Mouse (Mus musculus) adipocyte (in vitro differentiated cells): ENCODE results near the gene Arhgap33.

Experiments used
- DNase-seq: peaks from one replicate; pipeline ENCODE4 v3.0.0-alpha.2; 2016; ENCODE audit warnings: low spot score

The Arhgap33 gene

GRCm38 (mm10) chr7:30534633-30535577 lies at the start of gene Arhgap33:
TSS of gene Arhgap33 (minus strand) at chr7:30535060.
- peak; percentile 91 for DNase-seq

DNA sequence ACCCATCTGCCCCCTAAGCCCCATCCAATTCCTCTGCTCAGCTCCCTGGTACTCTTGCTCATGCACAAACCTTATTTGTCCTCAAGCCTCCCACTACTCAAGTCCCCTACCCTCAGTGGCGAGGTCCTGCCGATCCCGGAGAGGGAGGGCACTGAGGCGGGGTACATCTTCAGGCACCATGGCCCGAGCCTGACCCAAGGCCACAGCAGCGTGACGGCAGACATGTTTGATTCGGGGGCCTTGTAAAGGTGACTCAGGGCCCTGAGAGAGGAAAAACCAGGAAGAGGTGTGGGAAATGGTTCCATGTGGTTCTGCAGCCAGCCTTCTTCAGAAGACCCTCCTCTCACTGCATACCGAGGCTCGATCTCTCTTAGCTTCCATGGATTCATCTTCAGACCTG lies 49.5 kb upstream of the Arhgap33 start:
- no peak for DNase-seq

GRCm38 (mm10) chr7:30581547-30581946 lies 46.7 kb upstream of the Arhgap33 start:
- no peak for DNase-seq

GRCm38 (mm10) chr7:30579950-30580349 lies 45.1 kb upstream of the Arhgap33 start:
- no peak for DNase-seq

DNA sequence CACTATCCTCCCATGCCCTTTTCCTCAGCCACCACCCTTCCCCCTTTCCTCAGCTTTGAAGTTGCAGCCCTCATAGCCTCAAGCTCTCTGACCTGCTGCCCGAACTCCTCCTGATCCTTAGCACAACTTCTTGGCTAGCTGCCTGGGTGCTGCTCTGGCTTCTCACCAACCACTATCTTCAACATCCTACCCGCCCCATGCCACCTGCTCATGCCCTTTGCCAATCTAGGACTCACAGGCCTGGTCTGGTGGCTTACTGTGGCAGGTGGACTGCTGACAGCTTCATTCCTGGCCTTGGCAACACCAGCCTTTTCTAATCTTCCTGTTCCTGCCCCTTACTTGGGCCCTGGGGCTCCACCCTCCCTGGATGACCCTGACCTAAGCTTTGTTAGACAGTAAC lies 38.1 kb upstream of the Arhgap33 start:
- DNase-seq, result peak; percentile 67

GRCm38 (mm10) chr7:30572389-30572788 lies 37.5 kb upstream of the Arhgap33 start:
- DNase-seq, result no peak

DNA sequence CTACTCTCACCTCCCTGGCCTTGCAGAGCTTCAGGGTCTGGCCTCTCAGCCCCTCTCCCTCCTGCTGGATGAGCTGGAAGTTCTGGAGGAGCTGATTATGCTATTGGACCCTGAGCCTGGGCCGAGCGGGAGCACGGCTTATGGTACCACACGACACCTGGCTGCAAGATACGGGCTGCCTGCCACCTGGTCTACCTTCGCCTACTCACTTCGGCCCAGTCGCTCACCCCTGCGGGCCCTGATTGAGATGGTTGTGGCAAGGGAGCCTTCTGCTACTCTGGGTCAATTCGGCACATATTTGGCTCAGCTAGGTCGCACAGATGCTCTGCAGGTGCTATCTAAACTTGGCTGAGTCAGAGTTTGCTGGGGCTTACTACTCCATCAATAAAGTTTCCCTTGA lies 32.7 kb upstream of the Arhgap33 start:
- no peak for DNase-seq

GRCm38 (mm10) chr7:30566033-30566432 lies 31.2 kb upstream of the Arhgap33 start:
- DNase-seq, result no peak

DNA sequence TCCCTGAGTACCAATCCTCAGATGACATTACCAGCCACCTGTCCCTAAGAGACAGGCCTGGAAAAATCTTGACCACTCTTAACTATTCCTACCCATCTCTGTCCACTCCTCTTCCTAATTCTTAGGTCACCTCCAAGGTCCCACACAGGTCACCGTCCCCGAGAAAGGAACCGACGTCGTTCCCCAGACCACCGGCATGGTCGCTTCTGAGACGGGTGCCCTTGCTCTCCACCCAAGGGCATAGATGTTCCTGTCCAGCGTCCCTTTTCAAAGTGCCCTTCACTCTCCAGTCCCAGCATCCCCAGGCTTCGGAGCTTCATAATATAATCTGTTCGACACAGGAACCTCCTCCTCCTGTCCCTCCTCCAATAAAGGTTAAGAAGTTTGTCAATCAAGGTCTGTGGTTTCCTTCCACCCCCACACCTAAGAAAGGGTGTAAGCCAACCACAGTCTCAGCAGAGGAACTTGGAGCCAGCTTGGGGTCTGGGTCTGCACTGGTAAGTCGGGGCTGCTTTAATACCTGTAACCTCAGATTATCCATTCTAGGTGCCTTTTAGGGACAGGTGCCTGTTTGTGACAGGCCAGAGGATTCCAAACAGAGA lies 30.2 kb upstream of the Arhgap33 start, which contains the start of gene Igflr1:
Igflr1 (plus strand) TSS at position 458 of the 602 bp plus-strand sequence.
- DNase-seq, result no peak

DNA sequence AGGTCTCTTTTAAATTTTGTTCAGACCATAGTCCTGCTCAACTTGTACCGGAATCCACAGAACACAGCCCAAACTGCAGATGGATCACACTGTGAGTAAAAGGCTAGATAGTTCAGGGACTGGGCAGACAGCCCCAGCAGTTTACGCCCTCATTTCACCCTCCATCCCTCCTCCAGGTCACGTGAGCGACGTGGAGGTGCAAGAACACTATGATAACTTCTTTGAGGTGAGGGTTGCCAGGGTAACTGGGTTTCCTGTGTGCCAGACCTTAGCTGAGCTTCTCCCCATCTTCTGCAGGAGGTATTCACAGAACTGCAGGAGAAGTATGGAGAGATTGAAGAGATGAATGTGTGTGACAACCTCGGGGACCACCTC lies 29.0 kb upstream of the Arhgap33 start:
- DNase-seq, result no peak

DNA sequence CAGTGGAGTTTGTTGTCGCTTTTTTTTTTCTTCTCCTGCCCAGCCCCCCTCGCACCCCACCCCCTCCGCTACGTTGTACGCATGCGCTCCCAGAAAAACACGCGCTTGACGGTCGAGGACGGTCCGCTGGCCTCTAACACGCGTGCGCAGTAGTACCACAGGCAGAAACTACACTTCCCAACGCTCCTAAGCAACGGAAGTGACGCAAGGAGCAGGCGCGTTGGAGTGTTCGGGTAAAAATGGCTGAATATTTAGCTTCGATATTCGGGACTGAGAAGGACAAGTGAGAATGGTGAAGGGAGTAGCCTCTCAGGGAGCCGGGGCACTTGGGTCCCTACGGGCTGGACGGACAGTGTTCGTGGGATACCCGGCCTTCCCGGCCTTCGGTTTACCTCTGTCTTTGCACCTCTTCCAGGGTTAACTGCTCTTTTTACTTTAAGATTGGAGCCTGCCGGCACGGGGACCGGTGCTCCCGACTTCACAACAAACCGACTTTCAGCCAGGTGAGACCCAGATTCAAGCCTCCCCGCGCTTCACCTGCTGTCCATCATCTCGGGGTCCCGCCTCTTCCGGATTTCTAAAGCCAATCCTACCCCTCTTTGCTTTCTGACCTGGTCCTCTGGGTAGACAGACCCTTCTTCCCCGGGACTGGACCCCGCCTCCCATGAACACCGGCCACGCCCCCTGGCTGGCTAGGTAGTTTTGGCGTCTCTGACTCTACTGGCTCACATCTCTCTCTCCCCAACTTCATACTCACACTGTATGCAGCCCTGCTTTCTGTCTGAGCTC lies 28.5 kb upstream of the Arhgap33 start, which contains the start of the genes U2af1l4, Gm49396 and Psenen:
U2af1l4 (plus strand) TSS at position 185 of the 789 bp plus-strand sequence.
Gm49396 (plus strand) TSS at position 228 of the 789 bp plus-strand sequence.
Psenen (minus strand) TSS at position 511 of the 789 bp plus-strand sequence.
- peak; percentile 98 for DNase-seq

GRCm38 (mm10) chr7:30562526-30563116 lies 27.8 kb upstream of the Arhgap33 start:
- DNase-seq, result peak; percentile 30

GRCm38 (mm10) chr7:30560296-30560695 lies 25.4 kb upstream of the Arhgap33 start:
- no peak for DNase-seq

DNA sequence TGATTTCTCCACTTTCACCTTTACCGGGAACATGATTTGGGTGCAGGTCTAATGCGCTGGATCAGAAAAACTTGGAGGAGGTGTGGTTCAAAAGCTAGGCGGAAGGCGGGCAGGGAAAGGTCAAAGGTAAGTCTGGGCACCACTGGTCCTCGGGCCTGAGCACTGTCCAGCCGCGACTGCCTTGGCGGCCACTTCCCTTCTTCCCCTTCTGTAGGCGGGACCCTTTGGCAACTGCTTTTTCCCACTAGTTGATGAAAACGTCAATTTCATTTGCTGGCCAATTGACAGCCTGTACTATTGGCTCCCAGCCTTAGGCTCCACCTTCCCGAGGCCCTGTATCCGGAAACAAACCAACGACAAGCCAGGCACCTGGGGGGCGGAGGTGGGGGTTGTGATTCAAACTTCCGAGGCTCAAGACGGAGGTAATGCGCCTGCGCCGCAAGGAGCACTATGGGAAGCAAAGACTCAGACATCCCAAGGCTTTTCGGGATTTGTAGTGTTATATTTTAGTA lies 24.6 kb upstream of the Arhgap33 start, which contains the start of gene Lin37:
Lin37 (minus strand) TSS at position 396 of the 512 bp plus-strand sequence.
- DNase-seq, result peak; percentile 98

- DNase-seq, result no peak
These were observed 24.0 kb upstream of the Arhgap33 start for GRCm38 (mm10) chr7:30558656-30559442.

- no peak for DNase-seq
These were observed 23.1 kb upstream of the Arhgap33 start for GRCm38 (mm10) chr7:30557901-30558514.

DNA sequence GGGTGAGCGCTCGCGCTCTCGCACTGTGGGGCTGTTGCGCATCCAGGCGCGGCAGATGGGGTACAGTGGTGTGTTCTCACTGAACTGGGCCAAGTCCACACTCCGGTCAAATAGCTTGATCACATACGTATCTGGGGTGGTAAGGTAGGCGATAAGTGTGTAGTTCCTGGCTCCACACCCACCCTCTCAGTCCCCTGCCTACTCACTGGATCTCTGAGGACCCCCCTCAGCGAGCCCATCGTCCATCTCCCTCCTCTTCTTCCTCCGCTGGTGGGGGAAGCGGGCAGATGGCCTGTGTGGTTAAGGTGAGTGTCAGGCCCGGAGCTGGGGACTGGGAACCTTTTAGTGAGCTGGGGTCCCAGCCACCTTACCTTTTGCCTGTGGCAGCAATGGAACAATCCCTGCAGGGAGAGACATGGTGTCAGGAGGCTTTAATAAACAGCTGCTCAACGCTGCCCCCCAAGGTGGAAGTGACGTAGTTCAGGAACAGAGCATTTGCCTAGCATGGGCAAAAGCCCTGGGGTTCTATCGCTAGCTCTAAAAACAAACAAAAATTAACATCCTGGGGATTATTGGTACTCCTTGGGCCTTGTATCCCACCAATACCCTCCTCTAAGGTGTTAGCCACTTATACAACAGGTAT lies 22.2 kb upstream of the Arhgap33 start:
- DNase-seq, result peak; percentile 42

DNA sequence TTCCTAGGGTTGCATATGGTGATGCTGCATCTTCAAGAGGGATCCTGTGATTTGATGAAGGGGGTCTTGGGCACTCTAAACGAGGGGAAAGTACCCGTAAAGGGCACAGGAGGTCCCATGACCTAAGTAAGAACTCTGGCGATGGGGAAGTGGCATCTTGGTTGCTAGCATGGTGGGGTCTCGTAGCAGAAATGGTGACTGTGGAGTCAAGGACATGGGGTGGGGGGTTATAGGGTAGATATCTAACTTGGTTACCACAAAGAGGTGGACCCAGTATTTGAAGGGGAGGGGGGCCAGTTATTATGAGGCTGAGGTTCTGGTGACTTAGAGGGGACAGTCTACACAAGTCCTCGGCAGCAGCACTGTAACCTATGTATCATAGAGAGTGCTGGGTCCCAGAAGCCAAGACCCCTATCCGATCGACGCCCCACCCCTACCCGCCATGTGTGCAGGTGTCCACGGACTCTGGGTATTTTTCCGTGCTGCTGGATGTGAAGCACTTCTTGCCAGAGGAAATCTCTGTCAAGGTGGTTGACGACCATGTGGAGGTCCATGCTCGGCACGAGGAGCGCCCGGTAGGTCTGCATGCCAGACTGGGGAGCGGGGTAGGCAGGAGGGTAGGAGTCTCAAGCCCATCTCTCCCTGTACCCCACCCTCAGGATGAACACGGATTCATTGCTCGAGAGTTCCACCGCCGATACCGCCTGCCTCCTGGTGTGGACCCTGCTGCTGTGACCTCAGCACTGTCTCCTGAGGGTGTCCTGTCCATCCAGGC lies 19.1 kb upstream of the Arhgap33 start:
- no peak for DNase-seq
